Mouse (Mus musculus): ENCODE results near the gene Arsb. TPM values are rescaled to one million over a fixed set of nuclear protein-coding genes. Genes with fewer than 3 reads are reported as not detected.
A peak's percentile ranks its signal among the peaks of the same experiment; 100 is the strongest.

The Arsb gene
- polyA plus RNA-seq, 1 experiment from 2014 or later, result 15.8 TPM

DNA sequence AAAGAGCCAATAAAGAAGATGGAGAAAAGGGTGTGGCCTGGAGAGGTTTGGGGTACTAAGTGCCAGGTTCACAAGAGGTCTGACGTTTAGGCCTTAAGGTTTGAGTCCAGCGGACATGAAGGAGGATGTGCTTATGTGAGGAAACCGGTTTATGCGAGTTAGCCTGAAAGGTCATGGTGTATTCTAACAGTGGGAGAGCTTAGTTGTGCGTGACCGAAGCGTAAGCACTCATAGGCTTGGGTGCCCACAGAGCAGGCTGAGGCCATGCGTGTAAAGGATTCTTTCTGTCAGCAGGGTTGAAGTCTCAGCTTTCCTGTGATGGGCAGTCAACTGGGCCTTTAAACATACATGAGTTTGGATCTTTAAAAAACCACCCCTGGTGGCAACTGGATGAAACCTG, 82.9 kb downstream of the Arsb start:
- Histone ChIP-seq H3K27ac (ENCODE audit: low read length) (no peak overlapping the region), H3K4me3 (ENCODE audit: low read depth, low read length) (no peak overlapping the region), H3K36me3 (ENCODE audit: control insufficient read depth, insufficient read depth, low read length) (no peaks in the 10 kb centered on the region), H3K9me3 (ENCODE audit: control insufficient read depth, low read depth, low read length) (no peaks in the 10 kb centered on the region), H3K27me3 (ENCODE audit: control insufficient read depth, insufficient read depth, low read length) (no peaks in the 10 kb centered on the region), H3K4me1 (ENCODE audit: control insufficient read depth, insufficient read depth, low read length) (no peaks in the 10 kb centered on the region), H3K4me2 (replicated peaks; ENCODE audit: low read depth, low read length) (no peak overlapping the region), H3K9ac (replicated peaks; ENCODE audit: low read depth, low read length) (no peak overlapping the region)
- 92% methylated on average over 8 of the region's 8 CpGs for WGBS
- no peak for ATAC-seq (ENCODE audit: insufficient number of reproducible peaks, insufficient read depth, low FRiP score, low read depth)

- no peaks in the 10 kb centered on the region for H3K4me1 ChIP-seq (ENCODE audit: control insufficient read depth, insufficient read depth, low read length)
- no peak for ATAC-seq (ENCODE audit: insufficient number of reproducible peaks, insufficient read depth, low FRiP score, low read depth)
- no peak overlapping the region for H3K27ac ChIP-seq (ENCODE audit: low read length)
- 69% methylated on average over 3 of the region's 3 CpGs for WGBS
- H3K9me3 ChIP-seq (ENCODE audit: control insufficient read depth, low read depth, low read length), result no peaks in the 10 kb centered on the region
- no peak overlapping the region for H3K4me2 ChIP-seq (replicated peaks; ENCODE audit: low read depth, low read length)
- no peak overlapping the region for H3K4me3 ChIP-seq (ENCODE audit: low read depth, low read length)
- no peaks in the 10 kb centered on the region for H3K36me3 ChIP-seq (ENCODE audit: control insufficient read depth, insufficient read depth, low read length)
- H3K27me3 ChIP-seq (ENCODE audit: control insufficient read depth, insufficient read depth, low read length), result no peaks in the 10 kb centered on the region
- H3K9ac ChIP-seq (replicated peaks; ENCODE audit: low read depth, low read length), result no peak overlapping the region
These were observed 83.6 kb downstream of the Arsb start for GRCm38 (mm10) chr13:93854966-93855562.

- no peaks in the 10 kb centered on the region for H3K36me3 ChIP-seq (ENCODE audit: control insufficient read depth, insufficient read depth, low read length)
These were observed 84.3 kb downstream of the Arsb start for GRCm38 (mm10) chr13:93855701-93856183.

DNA sequence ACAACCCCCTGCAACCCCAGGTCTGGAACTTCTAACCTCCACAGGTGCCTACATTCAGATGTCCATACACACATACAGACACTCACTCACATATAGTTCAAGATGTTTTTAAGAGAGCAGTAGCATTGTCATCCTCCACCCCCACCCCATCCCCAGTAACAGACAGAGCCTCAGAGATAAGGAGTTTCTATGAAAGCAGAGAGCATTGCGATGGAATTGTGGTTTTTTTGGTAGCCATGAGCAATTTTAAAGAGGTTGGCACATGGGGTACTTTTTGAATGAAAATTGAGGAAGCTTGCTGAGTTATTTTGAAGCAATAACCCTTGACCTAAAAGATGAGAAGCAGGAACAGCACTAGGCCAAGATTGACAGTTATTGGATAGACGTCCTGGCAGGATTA, 89.8 kb downstream of the Arsb start:
- H3K27ac ChIP-seq (ENCODE audit: low read length), result no peak overlapping the region
- no peaks in the 10 kb centered on the region for H3K27me3 ChIP-seq (ENCODE audit: control insufficient read depth, insufficient read depth, low read length)
- no peaks in the 10 kb centered on the region for H3K4me1 ChIP-seq (ENCODE audit: control insufficient read depth, insufficient read depth, low read length)
- H3K4me2 ChIP-seq (replicated peaks; ENCODE audit: low read depth, low read length), result no peak overlapping the region
- no peaks in the 10 kb centered on the region for H3K36me3 ChIP-seq (ENCODE audit: control insufficient read depth, insufficient read depth, low read length)
- H3K4me3 ChIP-seq (ENCODE audit: low read depth, low read length), result no peak overlapping the region
- no peak for ATAC-seq (ENCODE audit: insufficient number of reproducible peaks, insufficient read depth, low FRiP score, low read depth)
- H3K9ac ChIP-seq (replicated peaks; ENCODE audit: low read depth, low read length), result no peak overlapping the region
- 82% methylated on average over 2 of the region's 2 CpGs for WGBS
- H3K9me3 ChIP-seq (ENCODE audit: control insufficient read depth, low read depth, low read length), result no peaks in the 10 kb centered on the region

More at GRCm38 (mm10) chr13:93855701-93856183, 84.3 kb downstream of the Arsb start:
- Histone ChIP-seq H3K9me3 (ENCODE audit: control insufficient read depth, low read depth, low read length) (no peaks in the 10 kb centered on the region), H3K4me1 (ENCODE audit: control insufficient read depth, insufficient read depth, low read length) (no peaks in the 10 kb centered on the region), H3K4me3 (ENCODE audit: low read depth, low read length) (no peak overlapping the region), H3K27ac (ENCODE audit: low read length) (no peak overlapping the region), H3K9ac (replicated peaks; ENCODE audit: low read depth, low read length) (no peak overlapping the region), H3K4me2 (replicated peaks; ENCODE audit: low read depth, low read length) (peak overlapping the region; percentile 16; the same call in 1 of the 2 replicates), H3K27me3 (ENCODE audit: control insufficient read depth, insufficient read depth, low read length) (no peaks in the 10 kb centered on the region)
- ATAC-seq (ENCODE audit: insufficient number of reproducible peaks, insufficient read depth, low FRiP score, low read depth), result no peak
- 36% methylated on average over 11 of the region's 11 CpGs for WGBS

- Histone ChIP-seq H3K27me3 (ENCODE audit: control insufficient read depth, insufficient read depth, low read length) (no peaks in the 10 kb centered on the region), H3K27ac (ENCODE audit: low read length) (no peak overlapping the region), H3K9me3 (ENCODE audit: control insufficient read depth, low read depth, low read length) (no peaks in the 10 kb centered on the region), H3K4me1 (ENCODE audit: control insufficient read depth, insufficient read depth, low read length) (no peaks in the 10 kb centered on the region), H3K9ac (replicated peaks; ENCODE audit: low read depth, low read length) (no peak overlapping the region), H3K4me3 (ENCODE audit: low read depth, low read length) (no peak overlapping the region), H3K4me2 (replicated peaks; ENCODE audit: low read depth, low read length) (no peak overlapping the region), H3K36me3 (ENCODE audit: control insufficient read depth, insufficient read depth, low read length) (no peaks in the 10 kb centered on the region)
- ATAC-seq (ENCODE audit: insufficient number of reproducible peaks, insufficient read depth, low FRiP score, low read depth), result no peak
- WGBS, result 55% methylated on average over 8 of the region's 8 CpGs
These were observed 92.8 kb downstream of the Arsb start for GRCm38 (mm10) chr13:93864066-93864740.

DNA sequence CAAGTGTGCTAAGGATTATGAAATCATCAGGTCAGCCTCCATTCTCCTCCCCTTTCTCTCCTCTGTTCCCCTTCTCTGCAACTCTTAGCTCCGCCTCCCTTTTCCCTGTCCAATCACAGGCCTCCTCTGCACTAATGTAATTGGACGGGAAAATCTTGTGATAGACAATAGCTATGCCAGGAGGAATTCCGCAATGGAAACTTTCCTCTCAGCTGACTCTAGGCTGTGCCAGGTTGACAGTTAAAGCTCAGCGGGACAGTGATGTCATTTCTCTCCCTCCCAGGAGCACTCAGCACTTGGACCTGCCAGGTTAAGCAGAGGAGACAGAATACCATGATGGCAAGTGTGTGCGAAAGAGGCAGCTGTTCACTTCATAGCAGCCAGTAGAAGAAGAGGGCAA, 95.2 kb downstream of the Arsb start:
- no peak for ATAC-seq (ENCODE audit: insufficient number of reproducible peaks, insufficient read depth, low FRiP score, low read depth)
- Histone ChIP-seq H3K27ac (ENCODE audit: low read length) (no peak overlapping the region), H3K9me3 (ENCODE audit: control insufficient read depth, low read depth, low read length) (no peaks in the 10 kb centered on the region), H3K27me3 (ENCODE audit: control insufficient read depth, insufficient read depth, low read length) (no peaks in the 10 kb centered on the region), H3K36me3 (ENCODE audit: control insufficient read depth, insufficient read depth, low read length) (no peaks in the 10 kb centered on the region), H3K4me2 (replicated peaks; ENCODE audit: low read depth, low read length) (no peak overlapping the region), H3K4me3 (ENCODE audit: low read depth, low read length) (no peak overlapping the region), H3K4me1 (ENCODE audit: control insufficient read depth, insufficient read depth, low read length) (no peaks in the 10 kb centered on the region), H3K9ac (replicated peaks; ENCODE audit: low read depth, low read length) (no peak overlapping the region)
- 80% methylated on average over 5 of the region's 5 CpGs for WGBS

DNA sequence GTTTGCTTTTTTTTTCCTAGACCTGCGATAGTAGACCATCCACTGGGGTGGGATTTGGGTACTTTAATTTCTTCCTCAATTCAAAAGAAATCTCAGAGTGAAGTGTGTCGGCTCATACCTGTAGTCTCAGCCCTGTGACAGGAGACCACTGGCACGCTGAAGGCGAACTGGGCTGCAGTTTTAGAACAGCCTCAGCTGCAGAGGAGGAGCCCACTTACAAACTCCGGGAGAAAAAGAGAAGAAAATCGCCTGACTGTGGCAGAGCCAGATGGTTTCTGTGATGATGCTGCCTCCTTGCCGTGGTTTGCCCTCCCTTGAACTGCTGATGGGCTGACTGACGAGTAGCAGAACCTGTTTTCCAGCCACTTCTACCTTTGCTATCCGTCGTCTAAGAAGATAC, 100.3 kb downstream of the Arsb start:
- H3K4me1 ChIP-seq (ENCODE audit: control insufficient read depth, insufficient read depth, low read length), result no peaks in the 10 kb centered on the region
- ATAC-seq (ENCODE audit: insufficient number of reproducible peaks, insufficient read depth, low FRiP score, low read depth), result no peak

GRCm38 (mm10) chr13:93872591-93872990, 101.2 kb downstream of the Arsb start:
- H3K9me3 ChIP-seq (ENCODE audit: control insufficient read depth, low read depth, low read length), result no peaks in the 10 kb centered on the region
- H3K9ac ChIP-seq (replicated peaks; ENCODE audit: low read depth, low read length), result no peak overlapping the region
- no peak overlapping the region for H3K27ac ChIP-seq (ENCODE audit: low read length)
- no peaks in the 10 kb centered on the region for H3K36me3 ChIP-seq (ENCODE audit: control insufficient read depth, insufficient read depth, low read length)
- H3K4me1 ChIP-seq (ENCODE audit: control insufficient read depth, insufficient read depth, low read length), result no peaks in the 10 kb centered on the region
- H3K27me3 ChIP-seq (ENCODE audit: control insufficient read depth, insufficient read depth, low read length), result no peaks in the 10 kb centered on the region
- ATAC-seq (ENCODE audit: insufficient number of reproducible peaks, insufficient read depth, low FRiP score, low read depth), result no peak
- H3K4me3 ChIP-seq (ENCODE audit: low read depth, low read length), result no peak overlapping the region
- WGBS, result 90% methylated on average over 6 of the region's 6 CpGs
- no peak overlapping the region for H3K4me2 ChIP-seq (replicated peaks; ENCODE audit: low read depth, low read length)

More for the DNA sequence above, 100.3 kb downstream of the Arsb start:
- WGBS, result 66% methylated on average over 10 of the region's 10 CpGs
- Histone ChIP-seq H3K4me3 (ENCODE audit: low read depth, low read length) (no peak overlapping the region), H3K9ac (replicated peaks; ENCODE audit: low read depth, low read length) (no peak overlapping the region), H3K36me3 (ENCODE audit: control insufficient read depth, insufficient read depth, low read length) (no peaks in the 10 kb centered on the region), H3K27ac (ENCODE audit: low read length) (no peak overlapping the region), H3K27me3 (ENCODE audit: control insufficient read depth, insufficient read depth, low read length) (no peaks in the 10 kb centered on the region), H3K9me3 (ENCODE audit: control insufficient read depth, low read depth, low read length) (no peaks in the 10 kb centered on the region), H3K4me2 (replicated peaks; ENCODE audit: low read depth, low read length) (no peak overlapping the region)

Data from stomach, embryonic 14.5 days (tissue).